ENCODE assay signal across 21 mouse cellular contexts in genomic region chr7:134031787-134032186, GRCm38 (mm10).
DNase-seq lines count a peak whose midpoint lies in the region; ATAC-seq and TF ChIP-seq lines count a peak whose summit lies in the region.
"Had no signal": no experiment of that assay in that cellular context is flagged by ENCODE, and none has a peak within 500 bp of the region (broad histone marks: within the 10 kb centered on the region; RNA-seq: fewer than 3 reads in every experiment).

No protein-coding gene starts in this region.

- TF ChIP-seq POLR2A in testis, adult 2 months (IDR thresholded peaks at IDR 0.05; ENCODE audit: control insufficient read depth, low read depth, low read length) = no peak
- TF ChIP-seq POLR2A in myocyte (IDR thresholded peaks at IDR 0.05; ENCODE audit: insufficient read length, low read depth) = no peak

- DNase-seq in liver, embryonic 11.5 days (ENCODE audit: low spot score) = no peak
- no peak for DNase-seq in testis, postnatal 10 days (ENCODE audit: low spot score)
- DNase-seq in embryo, embryonic 9.5 days (ENCODE audit: extremely low spot score) = no peak
- DNase-seq in adipocyte (ENCODE audit: low spot score) = no peak
- DNase-seq: adrenal gland, postnatal 10 days; cerebellum, adult 9-11 months; gastrocnemius, postnatal 10 days; heart, adult 18-20 months; thymus, adult 2 months had no signal

- no peaks in the 10 kb centered on the region for H3K9me3 ChIP-seq in liver, embryonic 16.5 days (replicated peaks; ENCODE audit: control insufficient read depth, low read length)
- H3K9me3 ChIP-seq in liver, embryonic 11.5 days (ENCODE audit: control insufficient read depth, low read length) = no peaks in the 10 kb centered on the region
- H3K9me3 ChIP-seq: forebrain, embryonic 13.5 days; heart, embryonic 13.5 days had no signal

- no peaks in the 10 kb centered on the region for H3K36me3 ChIP-seq in liver, embryonic 16.5 days (ENCODE audit: control insufficient read depth, insufficient read depth)
- no peaks in the 10 kb centered on the region for H3K36me3 ChIP-seq in liver, embryonic 11.5 days (ENCODE audit: control insufficient read depth, insufficient read depth, low read length)
- no peaks in the 10 kb centered on the region for H3K36me3 ChIP-seq in testis, adult 2 months (ENCODE audit: control insufficient read depth, insufficient read depth, low read length)
- H3K36me3 ChIP-seq in myocyte (ENCODE audit: control insufficient read depth, insufficient read depth) = no peaks in the 10 kb centered on the region
- H3K36me3 ChIP-seq: heart, embryonic 13.5 days had no signal

- no peak overlapping the region for H3K4me2 ChIP-seq in liver, embryonic 16.5 days (ENCODE audit: low read depth, low read length)
- no peak overlapping the region for H3K4me2 ChIP-seq in liver, embryonic 11.5 days
- H3K4me2 ChIP-seq in myocyte (ENCODE audit: low read depth) = peak overlapping the region; percentile 57
- H3K4me2 ChIP-seq: forebrain, embryonic 13.5 days; heart, embryonic 13.5 days; hindbrain, embryonic 14.5 days had no signal

- no peaks in the 10 kb centered on the region for H3K27me3 ChIP-seq in liver, embryonic 16.5 days (ENCODE audit: control insufficient read depth, insufficient read depth, low read depth, low read length)
- no peaks in the 10 kb centered on the region for H3K27me3 ChIP-seq in liver, embryonic 11.5 days (replicated peaks; ENCODE audit: control insufficient read depth, insufficient read depth, low read length)
- no peaks in the 10 kb centered on the region for H3K27me3 ChIP-seq in testis, adult 2 months (ENCODE audit: control insufficient read depth, insufficient read depth, low read length)
- no peaks in the 10 kb centered on the region for H3K27me3 ChIP-seq in myocyte (ENCODE audit: control insufficient read depth, insufficient read depth, insufficient read length)
- H3K27me3 ChIP-seq: forebrain, embryonic 13.5 days; heart, embryonic 13.5 days; Patski had no signal

- no peak overlapping the region for H3K27ac ChIP-seq in liver, embryonic 16.5 days (ENCODE audit: low read length)
- H3K27ac ChIP-seq in liver, embryonic 11.5 days (ENCODE audit: low read depth, low read length) = no peak overlapping the region
- H3K27ac ChIP-seq in testis, adult 2 months (ENCODE audit: control insufficient read depth, insufficient read depth, low read depth, low read length) = no peak overlapping the region
- H3K27ac ChIP-seq: forebrain, embryonic 13.5 days; heart, embryonic 13.5 days; hindbrain, embryonic 14.5 days; kidney, postnatal 0 days; liver, embryonic 14.5 days had no signal

- TF ChIP-seq CTCF in testis, adult 2 months (IDR thresholded peaks at IDR 0.05; ENCODE audit: control insufficient read depth, insufficient read depth, insufficient replicate concordance, low read depth, low read length) = no peak

- peak; percentile 51; the same call in 1 of the 2 replicates for ATAC-seq in liver, embryonic 16.5 days (ENCODE audit: low read depth)
- no peak for ATAC-seq in liver, embryonic 11.5 days (replicated peaks; ENCODE audit: low FRiP score)
- peak; percentile 82 for ATAC-seq in granulocyte monocyte progenitor cell, adult 5-6 weeks (replicated peaks; ENCODE audit: poor library complexity, severe bottlenecking)
- ATAC-seq: forebrain, embryonic 13.5 days; intestine, postnatal 0 days; midbrain, embryonic 16.5 days; Patski had no signal

- H3ac ChIP-seq in myocyte (ENCODE audit: control insufficient read depth, insufficient read length) = no peak overlapping the region

- H3K79me2 ChIP-seq in myocyte (ENCODE audit: control insufficient read depth, insufficient read depth) = no peaks in the 10 kb centered on the region

- H3K4me1 ChIP-seq in liver, embryonic 16.5 days (ENCODE audit: control insufficient read depth, low read depth, low read length) = no peaks in the 10 kb centered on the region; the same call in none of the 2 replicates
- no peaks in the 10 kb centered on the region for H3K4me1 ChIP-seq in liver, embryonic 11.5 days (replicated peaks; ENCODE audit: control insufficient read depth, insufficient read depth, low read length)
- H3K4me1 ChIP-seq in testis, adult 2 months (ENCODE audit: control insufficient read depth, insufficient read depth, low read length) = peaks cover 2% of the 10 kb centered on the region; the same call in 1 of the 2 replicates

- no peak overlapping the region for H3K4me3 ChIP-seq in liver, embryonic 16.5 days (ENCODE audit: low read depth, low read length)
- H3K4me3 ChIP-seq in liver, embryonic 11.5 days (ENCODE audit: low read depth, low read length) = no peak overlapping the region
- peak overlapping the region; percentile 45 for H3K4me3 ChIP-seq in testis, adult 2 months (ENCODE audit: control insufficient read depth, low read depth, low read length)
- no peak overlapping the region for H3K4me3 ChIP-seq in myocyte
- H3K4me3 ChIP-seq: forebrain, embryonic 13.5 days; heart, embryonic 13.5 days had no signal

- H3K9ac ChIP-seq in liver, embryonic 16.5 days (ENCODE audit: low read depth, low read length) = no peak overlapping the region
- H3K9ac ChIP-seq in liver, embryonic 11.5 days (ENCODE audit: low read depth, low read length) = no peak overlapping the region
- H3K9ac ChIP-seq: forebrain, embryonic 13.5 days; heart, embryonic 13.5 days; hindbrain, embryonic 14.5 days; liver, embryonic 14.5 days had no signal

- WGBS in liver, embryonic 16.5 days (ENCODE audit: insufficient replicate concordance) = 67% methylated on average over 6 of the region's 6 CpGs
- 88% methylated on average over 6 of the region's 6 CpGs for WGBS in liver, embryonic 11.5 days

TF ChIP-seq in myocyte, 11 proteins besides CTCF, POLR2A, EP300 and RAD21:
- TF ChIP-seq MYOD1 (IDR thresholded peaks at IDR 0.05; ENCODE audit: control insufficient read depth in 1 of 3, insufficient read length in 2 of 3, low read depth in 2 of 3) = no peak
- TF ChIP-seq REST (IDR thresholded peaks at IDR 0.05; ENCODE audit: insufficient read depth, insufficient read length) = no peak
- TF ChIP-seq CEBPB (IDR thresholded peaks at IDR 0.05; ENCODE audit: insufficient read depth, poor library complexity, severe bottlenecking) = no peak
- TF ChIP-seq MAX (IDR thresholded peaks at IDR 0.05; ENCODE audit: low read depth) = no peak
- TF ChIP-seq TCF3 (IDR thresholded peaks at IDR 0.05; ENCODE audit: insufficient read length, low read depth) = no peak
- no peak for TF ChIP-seq MYOG (IDR thresholded peaks at IDR 0.05; ENCODE audit: control insufficient read depth in 1 of 3, insufficient read depth in 1 of 3, insufficient read length in 2 of 3, low read depth in 2 of 3)
- no peak for TF ChIP-seq E2F4 (IDR thresholded peaks at IDR 0.05; ENCODE audit: insufficient read depth)
- TF ChIP-seq TCF12 (IDR thresholded peaks at IDR 0.05; ENCODE audit: insufficient read depth, poor library complexity, severe bottlenecking) = no peak
- TF ChIP-seq USF1 (IDR thresholded peaks at IDR 0.05; ENCODE audit: low read depth) = no peak
- TF ChIP-seq SRF (IDR thresholded peaks at IDR 0.05; ENCODE audit: control insufficient read depth, insufficient read length, low read depth) = no peak
- no peak for TF ChIP-seq POLR2AphosphoS2 (IDR thresholded peaks at IDR 0.05; ENCODE audit: insufficient read length, low read depth)
TF ChIP-seq in myocyte: peak in this region for 0.
